Mouse (Mus musculus): Measurements from ENCODE around the gene Vmn2r69. TPM values are rescaled to one million over a fixed set of nuclear protein-coding genes. Genes with fewer than 3 reads are reported as not detected.

Gene Vmn2r69
- total RNA-seq (2014; rRNA removed) = not detected in 2 replicates
- not detected in 2 replicates for polyA plus RNA-seq (2015; fragmentation: Nextera tagmentation; extraction: Ambion mirVana)

DNA sequence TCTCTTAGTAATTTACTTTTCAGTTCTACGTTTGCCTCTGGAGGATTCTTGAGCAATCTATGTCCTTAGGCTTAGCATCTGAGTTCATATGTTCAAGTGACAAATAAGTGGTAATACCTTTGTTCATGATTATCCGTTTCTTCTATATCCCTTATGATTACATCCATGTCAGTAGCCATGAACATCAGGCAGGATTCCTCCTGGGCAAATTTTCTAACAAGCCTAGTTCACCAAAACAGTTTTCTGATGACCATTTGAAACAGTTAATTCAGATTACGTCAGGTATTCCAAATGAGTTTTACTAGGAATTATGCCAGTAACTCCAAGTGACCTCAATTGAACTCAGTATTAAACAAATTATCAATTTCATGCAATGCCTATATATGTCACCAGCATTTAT is at the start of gene Vmn2r69:
Gene Vmn2r69 (minus strand): TSS at position 101 of the 400 bp plus-strand sequence.
- DNase-seq (ENCODE audit: low spot score) (no peak), ATAC-seq (ENCODE audit: low FRiP score) (no peak)
- Histone ChIP-seq H3K9me3 (ENCODE audit: low read length) (no peaks in the 10 kb centered on the region), H3K4me2 (ENCODE audit: low read depth, low read length, poor library complexity, severe bottlenecking) (no peak within 1 kb of the TSS), H3K36me3 (ENCODE audit: insufficient read depth, low read length) (no peaks in the 10 kb centered on the region), H3K27me3 (ENCODE audit: insufficient read depth, low read length) (no peaks in the 10 kb centered on the region), H3K9ac (replicated peaks; ENCODE audit: low read length, poor library complexity, severe bottlenecking) (no peak within 1 kb of the TSS), H3K4me3 (ENCODE audit: low read depth, low read length) (no peak within 1 kb of the TSS), H3K4me1 (ENCODE audit: insufficient read depth, low read length) (no peaks in the 10 kb centered on the region), H3K27ac (ENCODE audit: low read depth, low read length) (no peak within 1 kb of the TSS)
- 72% methylated on average over 3 of the region's 3 CpGs for WGBS
- no peak for TF ChIP-seq CTCF (IDR thresholded peaks at IDR 0.05)

Other genes with a start within 250 kb of the Vmn2r69 start
- not detected in 2 replicates for gene Vmn2r68, start 178.1 kb downstream of the Vmn2r69 start, total RNA-seq (2014; rRNA removed)
- not detected in 2 replicates for gene Vmn2r68, start 178.1 kb downstream of the Vmn2r69 start, polyA plus RNA-seq (2015; fragmentation: Nextera tagmentation; extraction: Ambion mirVana)
- gene Vmn2r71, start 147.2 kb upstream of the Vmn2r69 start, total RNA-seq (2014; rRNA removed) = not detected in 2 replicates
- gene Vmn2r71, start 147.2 kb upstream of the Vmn2r69 start, polyA plus RNA-seq (2015; fragmentation: Nextera tagmentation; extraction: Ambion mirVana) = not detected in 2 replicates
- not detected in 2 replicates for gene Vmn2r70, start 153.3 kb upstream of the Vmn2r69 start, total RNA-seq (2014; rRNA removed)
- not detected in 2 replicates for gene Vmn2r70, start 153.3 kb upstream of the Vmn2r69 start, polyA plus RNA-seq (2015; fragmentation: Nextera tagmentation; extraction: Ambion mirVana)

Measured in midbrain, postnatal 0 days (tissue).